Mouse (Mus musculus) heart, embryonic 12.5 days (tissue): Measurements from ENCODE around the gene Akt1. TPM values are rescaled to one million over a fixed set of nuclear protein-coding genes. Genes with fewer than 3 reads are reported as not detected.

Source experiments
- ATAC-seq: fragments of 200-750 bp; cut with Nextera tagmentation; 2 replicates; pipeline ENCODE4 v1.8.0; 2017; ENCODE audit warnings: moderate TSS enrichment, moderate library complexity; ENCODE audit not compliant: insufficient number of reproducible peaks, low FRiP score
- H3K27ac ChIP-seq: fragments of 300-500 bp; sonication (generic); 2 replicates; pipeline ENCODE4 v1.5.1; 2016; ENCODE audit warnings: mild to moderate bottlenecking, moderate library complexity; ENCODE audit not compliant: poor library complexity, severe bottlenecking
- H3K27me3 ChIP-seq: fragments of 300-500 bp; sonication (generic); replicated peaks from 2 replicates; pipeline ENCODE4 v1.6.1; 2016; ENCODE audit warnings: mild to moderate bottlenecking, moderate library complexity
- H3K36me3 ChIP-seq: fragments of 300-500 bp; sonication (generic); 2 replicates; pipeline ENCODE4 v1.6.1; 2016; ENCODE audit warnings: mild to moderate bottlenecking, moderate library complexity
- H3K4me1 ChIP-seq: fragments of 300-500 bp; sonication (generic); replicated peaks from 2 replicates; pipeline ENCODE4 v1.6.1; 2016; ENCODE audit warnings: mild to moderate bottlenecking
- H3K4me2 ChIP-seq: fragments of 300-500 bp; sonication (generic); 2 replicates; pipeline ENCODE4 v1.6.1; 2016; ENCODE audit warnings: mild to moderate bottlenecking, moderate library complexity
- H3K4me3 ChIP-seq: fragments of 300-500 bp; sonication (generic); 2 replicates; pipeline ENCODE4 v1.5.1; 2016; ENCODE audit warnings: mild to moderate bottlenecking
- H3K9ac ChIP-seq: fragments of 300-500 bp; sonication (generic); 2 replicates; pipeline ENCODE4 v1.6.1; 2016; ENCODE audit warnings: mild to moderate bottlenecking, moderate library complexity
- H3K9me3 ChIP-seq: fragments of 300-500 bp; sonication (generic); replicated peaks from 2 replicates; pipeline ENCODE4 v1.6.1; 2016; ENCODE audit warnings: mild to moderate bottlenecking, moderate library complexity
- WGBS: fragments of 180-500 bp; shearing (Covaris S2); methylation state at CpG from one replicate; pipeline ENCODE4 v1.1.7; 2016; 5-methylcytosine and 5-hydroxymethylcytosine counted together
- polyA plus RNA-seq: library from polyadenylated mRNA; unstranded; fragments of >200 nt; fragmentation: Nextera tagmentation; extraction: Ambion mirVana; gene quantifications from 2 replicates; pipeline ENCODE4 v1.2.1, GENCODE M21; 2016

Gene Akt1
- polyA plus RNA-seq, 1 experiment from 2014 or later: 184 TPM

DNA sequence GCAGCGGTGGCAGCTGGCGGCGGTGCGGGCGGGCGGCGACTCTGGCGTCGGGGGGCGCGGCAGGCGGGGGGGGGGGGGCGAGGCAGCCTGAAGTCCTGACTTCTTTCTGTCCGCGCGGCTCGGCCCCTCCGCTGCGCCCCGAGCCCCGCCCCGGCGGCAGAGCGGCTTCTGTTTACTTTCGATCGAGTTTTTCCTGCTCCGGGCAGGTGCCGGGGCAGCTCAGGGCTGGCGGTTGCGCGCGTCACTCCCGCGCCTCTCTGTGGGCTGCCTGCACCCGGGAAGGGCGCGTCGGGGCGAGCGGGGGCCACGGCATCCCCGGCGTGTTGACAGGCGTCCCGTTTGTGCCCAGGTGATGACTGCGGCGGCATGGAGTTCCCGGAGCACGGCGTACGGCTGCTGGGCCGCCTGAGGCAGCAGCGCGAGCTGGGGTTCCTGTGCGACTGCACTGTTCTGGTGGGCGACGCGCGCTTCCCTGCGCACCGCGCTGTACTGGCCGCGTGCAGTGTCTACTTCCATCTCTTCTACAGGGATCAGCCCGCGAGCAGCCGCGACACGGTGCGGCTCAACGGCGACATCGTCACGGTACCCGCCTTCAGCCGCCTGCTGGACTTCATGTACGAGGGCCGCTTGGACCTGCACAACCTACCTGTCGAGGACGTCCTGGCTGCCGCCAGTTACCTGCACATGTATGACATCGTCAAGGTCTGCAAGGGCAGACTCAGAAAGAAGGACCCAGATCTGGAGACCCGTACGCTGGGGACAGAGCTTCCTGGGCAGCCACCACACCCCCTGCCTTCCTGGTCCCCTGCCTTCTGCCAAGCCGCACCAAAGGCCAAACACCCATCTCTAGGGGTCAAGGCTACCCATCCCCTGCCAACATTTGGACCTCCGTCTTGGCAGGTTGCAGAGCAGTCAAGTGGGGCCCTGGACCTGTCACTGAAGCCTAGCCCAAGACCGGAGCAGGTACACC, 4.6 kb upstream of the Akt1 start:
- ATAC-seq: peak; percentile 16; the same call in 1 of the 2 replicates

DNA sequence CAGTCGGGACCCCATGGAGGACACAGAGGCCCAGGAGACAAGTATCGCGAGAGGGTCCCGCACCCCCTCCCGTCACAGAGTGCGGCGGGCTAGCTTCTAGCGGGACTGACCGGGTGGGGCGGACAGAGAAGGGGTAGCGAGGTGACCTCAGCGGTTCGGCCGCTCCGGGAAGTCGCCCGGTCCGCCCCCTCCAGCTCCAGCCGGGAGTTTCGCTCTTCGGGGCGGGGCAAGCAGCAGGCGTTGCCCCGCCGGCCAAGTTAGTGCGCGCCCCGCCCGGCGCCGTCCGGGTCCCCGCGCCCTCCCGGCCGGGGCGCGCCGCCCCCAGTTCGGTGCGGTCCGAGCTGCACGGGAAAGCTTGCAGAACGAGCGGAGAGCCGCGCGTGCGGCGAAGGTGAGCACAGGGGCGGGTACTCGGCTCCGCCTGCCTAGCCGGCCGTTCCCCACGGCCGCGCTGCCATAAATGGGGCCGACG, 3.9 kb upstream of the Akt1 start, which contains the start of gene Zbtb42:
Gene Zbtb42 (plus strand): TSS at position 274 of the 472 bp plus-strand sequence.
- H3K9ac ChIP-seq: peak within 1 kb of the TSS; percentile 76
- WGBS: under 1% methylated on average over 58 of the region's 60 CpGs
- H3K36me3 ChIP-seq: peaks cover 9% of the 10 kb centered on the region; the same call in 1 of the 2 replicates
- H3K27ac ChIP-seq: peak within 1 kb of the TSS; percentile 73
- H3K4me3 ChIP-seq: peak within 1 kb of the TSS; percentile 80
- no peaks in the 10 kb centered on the region for H3K9me3 ChIP-seq
- peak within 1 kb of the TSS; percentile 95 for H3K4me2 ChIP-seq
- peaks cover 41% of the 10 kb centered on the region for H3K27me3 ChIP-seq
- peak; percentile 28; the same call in 1 of the 2 replicates for ATAC-seq
- peaks cover 34% of the 10 kb centered on the region for H3K4me1 ChIP-seq

More for the DNA sequence above, 4.6 kb upstream of the Akt1 start:
- H3K36me3 ChIP-seq: peaks cover 9% of the 10 kb centered on the region; the same call in 1 of the 2 replicates
- peak overlapping the region; percentile 76 for H3K9ac ChIP-seq
- peak overlapping the region; percentile 95 for H3K4me2 ChIP-seq
- H3K27me3 ChIP-seq: peaks cover 41% of the 10 kb centered on the region
- peaks cover 34% of the 10 kb centered on the region for H3K4me1 ChIP-seq
- WGBS: 4% methylated on average over 80 of the region's 87 CpGs
- peak overlapping the region; percentile 73 for H3K27ac ChIP-seq
- H3K9me3 ChIP-seq: no peaks in the 10 kb centered on the region
- H3K4me3 ChIP-seq: peak overlapping the region; percentile 80

DNA sequence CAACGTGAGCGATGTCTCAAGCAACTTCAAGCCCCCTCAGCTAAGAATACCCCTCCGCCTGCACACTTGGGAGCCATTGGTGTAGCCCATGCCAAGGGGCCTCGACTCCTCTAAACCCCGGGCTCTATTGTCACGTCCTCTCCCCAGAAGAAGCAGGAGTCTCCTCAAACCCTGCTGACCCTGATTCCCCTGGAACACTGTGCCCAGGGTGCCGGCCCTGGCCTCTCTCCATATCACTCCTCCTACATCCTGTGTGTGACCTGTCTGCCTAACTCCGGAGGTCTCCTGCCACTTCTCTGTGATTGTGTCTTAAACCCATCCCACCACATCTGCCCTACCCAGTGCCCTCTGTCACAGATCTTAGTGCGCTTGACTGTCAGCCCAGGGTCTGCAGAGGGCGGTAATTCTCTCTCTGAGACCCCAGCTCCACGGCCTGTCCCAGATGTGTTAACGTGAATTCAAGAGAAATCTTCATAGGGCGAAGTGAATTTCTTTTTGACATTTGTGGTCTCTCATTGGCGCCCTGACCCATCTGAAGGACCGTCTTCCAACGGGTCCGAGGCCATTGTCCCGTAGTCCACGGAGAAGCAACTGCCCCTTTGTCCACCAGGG, 3.4 kb upstream of the Akt1 start:
- H3K4me2 ChIP-seq: peak overlapping the region; percentile 95
- H3K4me1 ChIP-seq: peaks cover 34% of the 10 kb centered on the region
- WGBS: 21% methylated on average over 19 of the region's 19 CpGs
- no peak for ATAC-seq
- H3K4me3 ChIP-seq: peak overlapping the region; percentile 80
- H3K27ac ChIP-seq: peak overlapping the region; percentile 73; the same call in 1 of the 2 replicates
- H3K27me3 ChIP-seq: peaks cover 37% of the 10 kb centered on the region
- peak overlapping the region; percentile 76 for H3K9ac ChIP-seq
- H3K36me3 ChIP-seq: peaks cover 9% of the 10 kb centered on the region; the same call in 1 of the 2 replicates
- H3K9me3 ChIP-seq: no peaks in the 10 kb centered on the region

DNA sequence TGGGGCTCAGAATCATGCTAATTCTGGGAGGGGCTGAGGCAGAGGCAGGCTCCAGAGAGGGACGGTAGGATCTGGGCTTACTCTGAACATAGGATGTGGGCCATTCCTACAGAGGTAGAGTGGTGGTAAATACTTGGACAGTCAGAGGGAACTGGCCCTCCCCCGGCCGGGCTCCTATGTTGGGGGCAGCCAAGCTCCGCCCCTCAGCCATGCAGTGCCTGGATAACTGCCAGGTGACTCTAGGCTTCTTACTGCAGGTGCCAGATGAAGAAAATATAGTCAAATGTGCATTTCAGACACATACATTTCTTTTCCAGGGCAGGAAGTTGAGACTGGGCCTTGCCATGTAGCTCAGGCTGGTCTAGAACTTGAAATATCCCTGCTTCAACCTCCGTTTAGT, 2.4 kb upstream of the Akt1 start:
- H3K27me3 ChIP-seq: peaks cover 30% of the 10 kb centered on the region
- peaks cover 9% of the 10 kb centered on the region; the same call in 1 of the 2 replicates for H3K36me3 ChIP-seq
- no peak overlapping the region for H3K4me2 ChIP-seq
- ATAC-seq: no peak
- H3K27ac ChIP-seq: no peak overlapping the region
- WGBS: 54% methylated on average over 5 of the region's 5 CpGs
- H3K4me1 ChIP-seq: peaks cover 43% of the 10 kb centered on the region
- no peaks in the 10 kb centered on the region for H3K9me3 ChIP-seq
- no peak overlapping the region for H3K4me3 ChIP-seq
- H3K9ac ChIP-seq: no peak overlapping the region

DNA sequence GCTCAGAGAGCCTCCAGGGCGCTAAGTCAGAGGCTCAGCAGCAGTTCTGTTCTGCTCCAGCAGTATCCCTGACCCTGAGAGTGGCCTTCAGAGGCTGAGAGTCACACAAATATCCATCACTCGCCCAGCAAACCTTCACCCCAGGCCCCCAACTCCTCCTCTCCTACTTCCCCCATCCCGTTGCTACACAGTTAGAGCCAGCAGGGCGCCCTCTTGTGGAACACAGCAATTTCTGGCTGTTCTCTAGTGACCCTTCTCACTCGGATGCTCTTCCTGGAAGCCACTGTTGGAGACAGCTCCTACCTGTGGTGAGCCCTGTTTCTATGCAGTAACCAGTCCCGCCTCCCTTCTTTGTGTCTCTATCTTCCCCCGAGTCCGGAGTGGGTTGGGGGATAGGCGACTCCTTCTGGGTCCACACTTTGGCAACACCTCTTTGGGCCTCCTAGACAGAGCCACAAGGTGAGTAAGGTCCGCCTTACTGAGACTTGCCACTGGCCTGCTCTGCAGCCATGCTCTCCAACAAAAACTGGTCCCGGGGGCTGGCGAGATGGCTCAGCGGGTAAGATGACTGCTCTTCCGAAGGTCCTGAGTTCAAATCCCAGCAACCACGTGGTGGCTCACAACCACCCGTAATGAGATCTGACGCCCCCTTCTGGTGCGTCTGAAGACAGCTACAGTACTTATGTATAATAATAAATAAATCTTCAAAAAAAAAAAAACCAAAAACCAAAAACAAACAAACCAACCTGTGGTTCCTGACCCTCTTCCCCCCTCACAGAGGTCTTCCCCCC, 756 bp upstream of the Akt1 start:
- Histone ChIP-seq H3K4me3 (peak overlapping the region; percentile 87), H3K9me3 (no peaks in the 10 kb centered on the region), H3K4me1 (peaks cover 60% of the 10 kb centered on the region), H3K9ac (peak overlapping the region; percentile 100), H3K27ac (peak overlapping the region; percentile 99), H3K4me2 (peak overlapping the region; percentile 80), H3K27me3 (peaks cover 14% of the 10 kb centered on the region), H3K36me3 (peaks cover 17% of the 10 kb centered on the region)
- WGBS: 13% methylated on average over 18 of the region's 18 CpGs
- ATAC-seq: peak; percentile 36; the same call in 1 of the 2 replicates

DNA sequence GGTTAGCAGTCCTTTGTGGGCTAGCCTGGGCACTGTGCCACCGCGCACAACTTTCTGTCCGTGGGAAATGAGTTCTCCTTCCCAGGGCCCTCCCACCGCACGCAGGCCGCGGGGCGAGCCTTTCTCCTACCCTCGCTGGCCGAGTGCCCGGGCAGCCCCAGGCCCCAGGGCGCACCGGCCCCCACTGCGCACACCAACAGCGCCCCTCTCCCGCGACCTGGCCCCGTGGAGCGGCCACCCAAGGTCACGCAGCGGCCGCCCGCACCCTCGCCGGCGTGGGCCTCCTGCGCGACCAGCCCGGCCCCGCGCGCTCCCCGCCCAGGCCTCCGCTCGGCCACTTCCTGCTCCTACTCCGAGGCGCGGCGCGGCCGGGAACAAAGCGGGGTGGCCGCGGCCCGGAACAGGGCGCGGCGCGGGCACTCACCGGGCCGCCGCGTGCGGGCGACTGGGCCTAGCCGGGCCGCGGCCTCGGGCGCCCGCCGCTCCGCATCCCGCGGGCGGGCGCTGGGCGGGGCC, 1.1 kb downstream of the Akt1 start:
- H3K27ac ChIP-seq: peak overlapping the region; percentile 99
- no peaks in the 10 kb centered on the region for H3K27me3 ChIP-seq
- H3K4me2 ChIP-seq: peak overlapping the region; percentile 80
- peak overlapping the region; percentile 100 for H3K9ac ChIP-seq
- WGBS: 3% methylated on average over 68 of the region's 68 CpGs
- peak overlapping the region; percentile 87 for H3K4me3 ChIP-seq
- peak; percentile 10; the same call in 1 of the 2 replicates for ATAC-seq
- H3K36me3 ChIP-seq: peaks cover 31% of the 10 kb centered on the region
- peaks cover 72% of the 10 kb centered on the region for H3K4me1 ChIP-seq
- H3K9me3 ChIP-seq: no peaks in the 10 kb centered on the region

DNA sequence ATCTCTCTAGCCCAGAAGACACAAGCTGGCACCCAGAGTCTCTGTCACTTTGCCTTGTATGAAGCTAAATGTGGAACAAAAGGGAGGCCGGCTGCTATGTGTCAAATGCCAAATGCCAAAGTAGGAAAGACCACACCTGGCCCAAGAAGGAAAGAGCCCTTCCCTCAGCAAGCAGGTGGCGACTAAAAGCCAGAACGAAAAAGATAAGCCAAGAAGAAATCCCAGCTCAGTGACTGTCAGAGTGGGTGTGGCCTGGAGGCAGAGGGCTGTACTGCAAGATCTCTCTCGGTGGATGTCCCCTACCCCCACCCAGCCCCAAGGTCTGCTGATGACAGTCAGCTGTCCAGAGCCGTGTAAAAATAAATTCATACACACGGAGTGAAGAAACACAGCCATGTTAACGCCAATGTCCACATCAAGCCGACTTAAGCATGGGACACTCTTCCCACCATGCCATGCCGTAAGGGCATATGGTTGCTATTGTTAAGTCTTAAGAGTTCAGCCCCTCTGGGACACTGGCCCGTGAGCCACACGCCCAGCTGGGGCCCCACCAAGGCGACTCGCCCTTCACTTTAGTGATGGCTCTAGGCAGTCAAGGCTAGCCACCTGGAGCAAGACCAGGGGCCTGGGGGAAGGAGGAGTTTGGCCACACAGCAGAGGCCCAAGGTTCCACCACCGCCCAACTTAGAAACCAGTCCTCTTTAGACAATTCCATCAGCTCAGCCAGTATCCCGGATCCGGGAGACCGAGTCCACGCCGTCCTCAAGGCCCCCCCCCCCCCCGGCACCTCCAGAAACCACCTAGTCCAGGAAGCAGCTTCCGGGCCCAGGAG, 1.7 kb downstream of the Akt1 start:
- Histone ChIP-seq H3K27ac (peak overlapping the region; percentile 99), H3K4me3 (peak overlapping the region; percentile 87), H3K27me3 (no peaks in the 10 kb centered on the region), H3K4me1 (peaks cover 74% of the 10 kb centered on the region), H3K9me3 (no peaks in the 10 kb centered on the region), H3K4me2 (peak overlapping the region; percentile 80), H3K9ac (peak overlapping the region; percentile 100), H3K36me3 (peaks cover 38% of the 10 kb centered on the region)
- 2% methylated on average over 21 of the region's 21 CpGs for WGBS
- ATAC-seq: peak; percentile 37

DNA sequence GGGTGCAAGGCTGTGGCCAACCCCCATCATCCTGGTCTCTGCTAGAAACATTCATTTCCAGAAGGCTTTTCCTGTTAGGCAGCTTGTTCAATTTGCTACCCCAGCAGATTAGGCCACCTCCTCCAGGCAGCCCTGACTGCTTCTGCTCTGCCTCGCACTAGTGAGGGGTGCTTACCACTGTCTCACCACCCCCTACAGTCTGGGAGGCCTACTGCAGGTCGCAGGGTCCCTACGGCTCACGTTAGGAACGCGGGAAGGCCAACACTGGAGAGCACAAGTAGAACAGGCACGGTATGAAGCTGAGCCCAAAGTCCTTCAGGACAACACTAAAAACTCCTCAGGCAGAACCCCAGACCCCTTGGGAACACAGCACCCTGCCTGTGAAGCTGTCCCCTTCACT, 2.8 kb downstream of the Akt1 start:
- H3K4me2 ChIP-seq: peak overlapping the region; percentile 80
- H3K27me3 ChIP-seq: no peaks in the 10 kb centered on the region
- ATAC-seq: no peak
- H3K27ac ChIP-seq: peak overlapping the region; percentile 99
- H3K9ac ChIP-seq: peak overlapping the region; percentile 100
- WGBS: 76% methylated on average over 7 of the region's 7 CpGs
- H3K4me3 ChIP-seq: peak overlapping the region; percentile 87
- H3K9me3 ChIP-seq: no peaks in the 10 kb centered on the region
- H3K36me3 ChIP-seq: peaks cover 49% of the 10 kb centered on the region
- H3K4me1 ChIP-seq: peaks cover 74% of the 10 kb centered on the region

DNA sequence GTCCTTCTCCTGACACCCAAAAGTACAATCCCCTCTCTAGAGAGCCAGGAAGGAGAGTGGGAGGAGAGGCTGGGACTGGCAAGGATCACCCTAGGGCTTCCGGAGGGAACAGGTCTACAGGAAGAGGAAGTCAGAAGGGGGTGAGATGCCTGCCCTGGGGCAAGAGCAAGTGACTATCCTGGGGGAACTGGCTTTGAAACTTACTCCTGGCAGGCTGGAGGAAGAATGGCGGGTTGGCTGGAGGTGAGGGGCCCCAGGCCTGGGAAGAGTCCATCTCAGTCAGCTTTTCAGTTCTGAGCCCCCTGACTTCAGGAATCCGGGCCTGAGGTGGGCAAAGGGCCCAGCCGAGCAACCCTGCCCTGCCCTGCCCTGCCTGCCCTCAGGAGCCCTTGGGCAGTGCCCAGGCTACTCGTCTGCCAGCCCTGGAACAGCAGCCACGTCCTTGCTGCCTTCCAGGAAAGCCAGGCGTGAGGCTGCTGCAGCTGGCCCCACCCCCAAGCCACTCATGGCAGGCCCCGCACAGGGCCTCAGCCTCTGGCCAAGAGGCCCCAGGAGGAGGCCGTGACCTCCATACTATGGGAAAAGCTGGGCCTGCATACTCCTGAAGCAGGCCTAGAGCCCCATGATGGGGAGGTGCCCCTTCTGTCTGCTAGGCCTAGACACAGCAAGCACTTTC, 3.8 kb downstream of the Akt1 start:
- H3K4me1 ChIP-seq: peaks cover 85% of the 10 kb centered on the region
- no peaks in the 10 kb centered on the region for H3K27me3 ChIP-seq
- peak overlapping the region; percentile 99 for H3K27ac ChIP-seq
- ATAC-seq: no peak
- peak overlapping the region; percentile 87 for H3K4me3 ChIP-seq
- peak overlapping the region; percentile 80 for H3K4me2 ChIP-seq
- H3K36me3 ChIP-seq: peaks cover 59% of the 10 kb centered on the region
- peak overlapping the region; percentile 100 for H3K9ac ChIP-seq
- 26% methylated on average over 9 of the region's 9 CpGs for WGBS
- no peaks in the 10 kb centered on the region for H3K9me3 ChIP-seq
